In genomic region chr14:61267908-61268475, GRCm38 (mm10) we compare ENCODE assay signal across 13 mouse cellular contexts. TPM values are rescaled to one million over a fixed set of nuclear protein-coding genes. Genes with fewer than 3 reads are reported as not detected.
A peak's percentile ranks its signal among the peaks of the same experiment; 100 is the strongest.
DNase-seq lines count a peak whose midpoint lies in the region; TF ChIP-seq lines count a peak whose summit lies in the region.
"Had no signal": no experiment of that assay in that cellular context is flagged by ENCODE, and none has a peak within 500 bp of the region (broad histone marks: within the 10 kb centered on the region; RNA-seq: fewer than 3 reads in every experiment).

No protein-coding gene starts in this region.

- H3K27ac ChIP-seq in layer of hippocampus, adult 2 months, result no peak overlapping the region
- H3K27ac ChIP-seq: kidney, postnatal 0 days; liver, embryonic 13.5 days; midbrain, embryonic 12.5 days had no signal

- TF ChIP-seq CTCF in layer of hippocampus, adult 2 months (conservative IDR thresholded peaks at IDR 0.05), result no peak

- peak; percentile 17 for DNase-seq in left cerebral cortex, postnatal 4 days
- DNase-seq in left cerebral cortex, adult 18-20 months (ENCODE audit: low spot score in 2 of 2), result no peak
- peak; percentile 55 for DNase-seq in cerebellum, adult 8-10 months
- peak; percentile 17 for DNase-seq in gastrocnemius, postnatal 10 days
- peak; percentile 66 for DNase-seq in testis, postnatal 10 days (ENCODE audit: low spot score)
- no peak for DNase-seq in retina, postnatal 1 day
- no peak for DNase-seq in layer of hippocampus, adult 2 months (ENCODE audit: low spot score in 2 of 2)
- DNase-seq: forebrain, postnatal 0 days; liver, embryonic 13.5 days; thymus, postnatal 25 days had no signal

- intact Hi-C loops in left cerebral cortex, postnatal 4 days (cut with DNase I), result no loop called here

- no peak overlapping the region for H3K4me3 ChIP-seq in layer of hippocampus, adult 2 months
- H3K4me3 ChIP-seq: liver, embryonic 13.5 days; midbrain, embryonic 12.5 days had no signal

RNA-seq across cellular contexts. Expression of gene Sgcg, which starts 9.7 kb away (rescaled TPM):
- not detected for total RNA-seq in left cerebral cortex, postnatal 4 days (2021)
- under 1 TPM in 1 of 2 experiments, not detected in 1; 0.40 TPM for total RNA-seq in left cerebral cortex, adult 18-20 months (2021)
- 100 to 1,000 TPM; 168 to 184 TPM for total RNA-seq in gastrocnemius, postnatal 10 days (2021)
- total RNA-seq in layer of hippocampus, adult 2 months (2021), result under 1 TPM in 1 of 2 experiments, not detected in 1; 0.28 TPM
- total RNA-seq: left cerebral cortex, postnatal 36 days had no signal

RNA-seq across cellular contexts. Expression of gene Arl11, which starts 41.6 kb away (rescaled TPM):
- total RNA-seq in left cerebral cortex, postnatal 4 days (2021), result under 1 TPM in 1 of 2 experiments, not detected in 1; 0.42 TPM
- total RNA-seq in left cerebral cortex, adult 18-20 months (2021), result under 1 TPM; 0.72 to 0.82 TPM
- 1 to 10 TPM in 1 of 2 experiments, under 1 TPM in 1; 0.21 to 1.0 TPM for total RNA-seq in gastrocnemius, postnatal 10 days (2021)
- under 1 TPM; 0.32 to 0.41 TPM for total RNA-seq in layer of hippocampus, adult 2 months (2021)

Comparison
In these comparisons a context has a peak if more than half of its experiments do, and no peak if none do; other contexts are left out.
1. DNase-seq: peak in left cerebral cortex, postnatal 4 days (single experiment), cerebellum, adult 8-10 months (single experiment), gastrocnemius, postnatal 10 days (single experiment) and testis, postnatal 10 days (single experiment); none in left cerebral cortex, adult 18-20 months (0 of 2), retina, postnatal 1 day (single experiment) and layer of hippocampus, adult 2 months (0 of 2).
2. RNA of gene Sgcg, which starts 9.7 kb away (total RNA-seq): 168 to 184 TPM in gastrocnemius, postnatal 10 days; 0.40 TPM in left cerebral cortex, adult 18-20 months, 0.28 TPM in layer of hippocampus, adult 2 months and not detected in left cerebral cortex, postnatal 4 days; every median in the first group is over 100 times any median in the second.